Mouse (Mus musculus) brown adipose tissue, adult 24 weeks (tissue): ENCODE data around the gene Itgb4. TPM values are rescaled to one million over a fixed set of nuclear protein-coding genes. Genes with fewer than 3 reads are reported as not detected.

ENCODE experiments used
- H3K27ac ChIP-seq: fragments of 200-500 bp; replicated peaks from 2 replicates; pipeline ENCODE4 v1.5.1; 2012; ENCODE audit warnings: low read depth, mild to moderate bottlenecking, low read length
- H3K4me1 ChIP-seq: fragments of 200-500 bp; 2 replicates; pipeline ENCODE4 v1.6.1; 2012; ENCODE audit warnings: low read length, mixed read lengths; ENCODE audit not compliant: control insufficient read depth, insufficient read depth, insufficient read length
- H3K4me3 ChIP-seq: fragments of 200-500 bp; 2 replicates; pipeline ENCODE4 v1.5.1; 2012; ENCODE audit warnings: low read depth, mild to moderate bottlenecking, low read length, moderate library complexity; ENCODE audit not compliant: insufficient read depth
- polyA plus RNA-seq: library from polyadenylated mRNA; stranded (reverse); fragments of >200 nt; gene quantifications from 2 replicates; pipeline ENCODE4 v1.2.4, GENCODE M21; 2012; ENCODE audit not compliant: missing spikeins, insufficient read depth, insufficient read length

Itgb4 gene
- polyA plus RNA-seq, 1 experiment: 2.2 TPM

DNA sequence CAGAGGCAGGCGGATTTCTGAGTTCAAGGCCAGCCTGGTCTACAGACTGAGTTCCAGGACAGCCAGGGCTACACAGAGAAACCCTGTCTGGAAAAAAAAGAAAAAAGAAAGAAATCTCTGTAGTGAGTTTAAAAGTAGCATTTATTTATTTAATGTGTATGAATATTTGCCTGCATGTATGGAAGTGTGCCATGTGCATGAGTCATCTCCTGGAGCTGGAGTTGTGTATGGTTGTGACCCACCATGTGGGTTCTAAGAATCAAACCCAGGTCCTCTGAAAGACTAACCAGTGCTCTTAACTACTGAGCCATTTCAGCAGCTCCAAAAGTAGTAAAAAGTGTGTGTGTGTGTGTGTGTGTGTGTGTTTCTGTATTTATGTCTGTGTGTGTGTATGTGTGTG lies 68.8 kb downstream of the Itgb4 start:
- no peaks in the 10 kb centered on the region; the same call in 1 of the 2 replicates for H3K4me1 ChIP-seq
- H3K4me3 ChIP-seq: no peak overlapping the region
- H3K27ac ChIP-seq: no peak overlapping the region

DNA sequence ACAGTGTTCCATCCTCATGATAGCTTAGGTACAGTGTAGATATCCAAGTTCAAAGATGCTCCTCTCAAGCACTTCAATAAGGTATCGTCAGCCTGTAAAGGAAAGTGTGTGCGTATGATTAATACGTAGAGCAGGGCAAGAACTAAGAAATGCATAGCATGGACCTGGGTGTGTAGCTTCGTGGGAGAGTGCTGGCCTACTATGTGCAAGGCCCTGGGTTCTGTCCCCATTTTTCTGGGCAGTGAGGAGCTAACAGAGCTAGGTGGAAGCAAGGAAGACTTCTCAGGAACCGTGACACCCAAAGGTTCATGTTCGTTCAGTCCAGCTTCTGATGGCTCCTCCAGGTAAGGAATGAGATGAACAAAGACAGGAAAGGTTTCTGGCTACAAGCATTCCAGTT lies 70.7 kb downstream of the Itgb4 start:
- Histone ChIP-seq H3K4me1 (no peaks in the 10 kb centered on the region), H3K27ac (no peak overlapping the region), H3K4me3 (no peak overlapping the region)

DNA sequence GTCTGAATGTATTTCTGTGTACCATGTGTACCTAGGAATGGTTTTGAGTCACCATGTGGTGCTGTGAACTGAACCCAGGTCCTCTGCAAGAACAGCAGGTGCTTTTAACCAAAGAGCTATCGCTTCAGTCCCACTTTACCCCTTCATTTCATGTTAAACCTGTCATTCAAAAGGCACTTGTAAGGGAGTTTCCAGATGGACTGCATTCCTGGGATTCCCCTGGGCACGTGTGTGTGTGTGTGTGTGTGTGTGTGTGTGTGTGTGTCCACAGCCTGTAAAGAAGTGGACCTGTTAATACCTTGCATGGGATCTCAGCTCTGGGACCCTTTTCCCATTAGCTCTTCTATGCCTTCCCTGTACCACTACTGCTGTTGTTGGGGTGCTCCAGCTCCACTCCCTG lies 75.1 kb downstream of the Itgb4 start:
- Histone ChIP-seq H3K4me3 (no peak overlapping the region), H3K4me1 (no peaks in the 10 kb centered on the region), H3K27ac (no peak overlapping the region)

DNA sequence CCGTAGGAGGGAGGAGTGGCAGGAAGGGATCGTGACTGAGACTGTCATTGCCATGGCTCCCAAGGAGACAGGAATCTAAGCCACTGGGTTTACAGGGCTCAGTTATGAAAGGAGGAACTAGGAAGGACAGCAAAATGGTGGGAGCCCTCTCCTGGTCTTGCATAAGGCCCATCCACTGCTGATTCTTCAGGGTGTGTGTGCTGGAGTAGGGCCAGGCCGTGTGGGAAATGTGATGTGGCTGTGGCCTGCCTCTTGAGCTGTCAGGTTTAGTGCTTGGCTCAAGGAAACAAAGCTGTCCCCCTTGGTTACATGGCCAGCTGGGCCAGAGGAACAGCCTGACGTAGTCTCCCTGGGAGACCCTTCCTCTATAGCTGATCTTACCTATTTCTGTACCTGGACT lies 75.7 kb downstream of the Itgb4 start:
- no peak overlapping the region for H3K4me3 ChIP-seq
- H3K27ac ChIP-seq: no peak overlapping the region

DNA sequence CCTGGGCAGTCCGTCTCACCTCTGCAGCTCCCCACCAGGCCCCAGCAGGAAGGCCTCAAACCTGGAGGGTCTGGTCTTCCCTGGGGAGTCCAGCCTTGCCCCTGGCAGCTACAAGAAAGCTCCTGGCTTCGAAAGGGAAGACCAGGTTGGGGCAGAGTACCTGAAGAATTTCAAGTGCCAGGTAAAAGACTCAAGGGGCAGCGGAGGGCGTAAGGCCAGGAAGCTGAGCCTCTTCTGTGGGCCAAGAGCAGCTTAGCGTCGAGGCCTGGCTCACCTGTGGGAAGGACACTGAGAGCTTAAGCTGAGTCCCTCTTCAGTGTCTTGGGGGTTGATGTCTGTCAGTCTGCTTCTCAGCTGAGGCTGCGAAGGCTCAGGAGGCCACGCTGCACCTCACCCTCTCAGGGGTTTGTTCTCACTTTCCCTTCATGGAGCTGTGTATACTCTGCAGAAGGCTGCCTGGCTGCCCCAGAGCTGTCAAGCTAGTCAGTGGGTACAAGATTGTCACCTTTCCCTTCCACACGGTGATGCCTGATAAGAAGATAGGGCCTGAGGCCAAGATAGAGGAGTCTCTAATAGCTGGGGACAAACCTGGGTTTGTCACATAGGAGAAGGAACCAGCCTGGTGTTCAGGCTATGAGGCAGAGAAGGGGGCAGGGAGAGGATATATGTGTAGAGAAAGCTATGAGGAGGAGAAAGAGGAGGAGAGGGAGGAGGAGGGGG lies 79.2 kb downstream of the Itgb4 start:
- H3K4me3 ChIP-seq: no peak overlapping the region
- H3K27ac ChIP-seq: no peak overlapping the region
- no peaks in the 10 kb centered on the region for H3K4me1 ChIP-seq

More for the DNA sequence above, 75.7 kb downstream of the Itgb4 start:
- no peaks in the 10 kb centered on the region for H3K4me1 ChIP-seq

DNA sequence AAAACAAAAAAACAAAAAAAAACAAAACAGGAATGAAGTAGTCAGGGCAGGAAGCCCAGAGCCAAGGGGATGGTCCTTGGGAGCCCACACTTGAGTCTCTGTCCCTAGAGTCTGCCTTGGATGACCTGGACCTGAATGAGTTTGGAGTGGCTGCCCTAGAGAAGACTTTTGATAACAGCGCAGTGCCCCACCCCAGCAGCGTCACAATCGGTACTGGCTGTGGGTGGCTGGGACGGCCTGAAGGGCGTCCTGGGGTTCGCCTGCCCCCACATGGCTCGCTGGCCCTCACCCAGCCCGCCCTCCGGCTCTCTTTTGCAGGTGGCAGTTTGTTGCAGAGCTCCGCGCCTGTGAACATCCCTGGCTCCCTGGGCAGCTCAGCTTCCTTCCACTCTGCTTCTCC lies 81.4 kb downstream of the Itgb4 start:
- H3K4me3 ChIP-seq: no peak overlapping the region
- H3K4me1 ChIP-seq: no peaks in the 10 kb centered on the region
- no peak overlapping the region for H3K27ac ChIP-seq

DNA sequence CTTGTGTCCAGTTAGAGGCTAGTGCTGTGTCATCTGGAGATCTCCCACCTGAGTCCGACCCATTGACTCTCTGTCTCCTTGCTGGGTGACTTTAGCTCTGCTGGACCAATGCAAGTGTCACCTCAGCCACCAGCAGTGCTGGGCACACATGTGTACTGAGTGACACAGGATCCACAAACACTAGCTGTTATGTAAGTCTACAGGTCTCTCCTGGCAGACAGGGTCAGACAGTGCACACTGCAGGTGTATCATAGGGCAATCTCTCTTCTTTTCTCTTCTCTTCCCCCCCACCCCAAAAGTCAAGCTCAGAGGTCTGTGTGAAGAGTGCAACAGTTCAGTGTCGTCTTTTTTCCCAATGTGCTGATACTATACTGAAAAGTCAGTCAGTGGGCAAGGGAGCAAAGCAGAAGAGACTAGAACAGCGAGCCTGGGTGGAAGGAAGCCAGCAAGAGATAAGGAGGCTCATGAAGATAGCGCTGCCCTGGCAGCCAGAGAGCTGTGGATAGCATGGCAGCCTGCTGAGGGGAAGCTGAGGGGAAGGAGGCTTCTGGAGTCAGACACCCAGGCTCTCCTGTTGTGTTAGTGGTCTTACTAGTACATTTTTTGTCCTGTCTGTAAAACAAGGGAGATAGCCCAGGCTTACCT lies 82.8 kb downstream of the Itgb4 start:
- Histone ChIP-seq H3K4me3 (no peak overlapping the region), H3K4me1 (no peaks in the 10 kb centered on the region), H3K27ac (no peak overlapping the region)

Other genes starting within 250 kb of the Itgb4 start
- gene Tmem94, start 209.3 kb upstream of the Itgb4 start, polyA plus RNA-seq: 18.0 and 23.0 TPM in 2 replicates
- gene Caskin2, start 161.1 kb upstream of the Itgb4 start, polyA plus RNA-seq: 8.8 and 10.4 TPM in 2 replicates
- gene Tsen54, start 160.0 kb upstream of the Itgb4 start, polyA plus RNA-seq: 6.1 and 6.8 TPM in 2 replicates
- gene Llgl2, start 150.7 kb upstream of the Itgb4 start, polyA plus RNA-seq: 4.0 and 5.5 TPM in 2 replicates
- gene Myo15b, start 116.3 kb upstream of the Itgb4 start, polyA plus RNA-seq: not detected in 2 replicates
- not detected in 2 replicates for gene Smim5, start 74.7 kb upstream of the Itgb4 start, polyA plus RNA-seq
- gene Smim6, start 62.7 kb upstream of the Itgb4 start, polyA plus RNA-seq: not detected in 2 replicates
- 10.0 and 12.0 TPM in 2 replicates for gene Sap30bp, start 41.4 kb upstream of the Itgb4 start, polyA plus RNA-seq
- 4.2 and 5.3 TPM in 2 replicates for gene Recql5, start 41.2 kb upstream of the Itgb4 start, polyA plus RNA-seq
- 9.6 and 12.4 TPM in 2 replicates for gene Galk1, start 38.0 kb downstream of the Itgb4 start, polyA plus RNA-seq
- gene H3f3b, start 53.3 kb downstream of the Itgb4 start, polyA plus RNA-seq: 85.7 and 112 TPM in 2 replicates
- 2.9 and 4.0 TPM in 2 replicates for gene Unk, start 55.6 kb downstream of the Itgb4 start, polyA plus RNA-seq
- not detected in 2 replicates for gene Unc13d, start 103.3 kb downstream of the Itgb4 start, polyA plus RNA-seq
- 73.7 and 124 TPM in 2 replicates for gene Wbp2, start 112.3 kb downstream of the Itgb4 start, polyA plus RNA-seq
- gene Trim47, start 152.5 kb downstream of the Itgb4 start, polyA plus RNA-seq: 4.6 and 8.3 TPM in 2 replicates
- gene Trim65, start 156.4 kb downstream of the Itgb4 start, polyA plus RNA-seq: 5.9 and 8.3 TPM in 2 replicates
- gene Mrpl38, start 164.2 kb downstream of the Itgb4 start, polyA plus RNA-seq: 99.5 and 121 TPM in 2 replicates
- 3.8 and 5.3 TPM in 2 replicates for gene Fbf1, start 193.5 kb downstream of the Itgb4 start, polyA plus RNA-seq
- 4.3 and 7.6 TPM in 2 replicates for gene Ten1, start 224.1 kb downstream of the Itgb4 start, polyA plus RNA-seq
- gene Acox1, start 224.3 kb downstream of the Itgb4 start, polyA plus RNA-seq: 223 and 402 TPM in 2 replicates